Mouse (Mus musculus) right cerebral cortex, postnatal 25 days (tissue): Measurements from ENCODE around the gene Ppp1r13l.

Experiments
- DNase-seq: peaks from one replicate; pipeline ENCODE4 v3.0.0; 2022

Ppp1r13l gene

GRCm38 (mm10) chr7:19369823-19370425 is 10.4 kb downstream of the Ppp1r13l start:
- peak; percentile 76 for DNase-seq

GRCm38 (mm10) chr7:19373367-19373766 is 13.8 kb downstream of the Ppp1r13l start:
- no peak for DNase-seq

GRCm38 (mm10) chr7:19375368-19375767 is 15.8 kb downstream of the Ppp1r13l start:
- DNase-seq: no peak

- no peak for DNase-seq
These were observed 16.5 kb downstream of the Ppp1r13l start for GRCm38 (mm10) chr7:19376019-19376418.

- DNase-seq: no peak
These were observed 18.5 kb downstream of the Ppp1r13l start for GRCm38 (mm10) chr7:19378049-19378448.

GRCm38 (mm10) chr7:19381377-19382165 is 22.0 kb downstream of the Ppp1r13l start, which contains the start of gene Ercc2:
Ercc2 (plus strand) TSS chr7:19382010.
- peak; percentile 99 for DNase-seq

- no peak for DNase-seq
These were observed 22.6 kb downstream of the Ppp1r13l start for GRCm38 (mm10) chr7:19382166-19382541.

- DNase-seq: no peak
These were observed 24.2 kb downstream of the Ppp1r13l start for GRCm38 (mm10) chr7:19383708-19384107.

GRCm38 (mm10) chr7:19388699-19389413 is 29.3 kb downstream of the Ppp1r13l start:
- DNase-seq: no peak

- DNase-seq: no peak
These were observed 34.9 kb downstream of the Ppp1r13l start for GRCm38 (mm10) chr7:19394484-19394883.

GRCm38 (mm10) chr7:19399496-19400280 is 40.1 kb downstream of the Ppp1r13l start:
- DNase-seq: no peak

GRCm38 (mm10) chr7:19400946-19401345 is 41.4 kb downstream of the Ppp1r13l start:
- DNase-seq: no peak

GRCm38 (mm10) chr7:19402535-19403112 is 43.1 kb downstream of the Ppp1r13l start:
- DNase-seq: no peak

- no peak for DNase-seq
These were observed 44.3 kb downstream of the Ppp1r13l start, which contains the start of gene Klc3 for GRCm38 (mm10) chr7:19403731-19404296. Klc3 (minus strand) TSS chr7:19404104.

GRCm38 (mm10) chr7:19404476-19404875 is 44.9 kb downstream of the Ppp1r13l start, which contains the start of gene Ckm:
Ckm (plus strand) TSS chr7:19404776.
- DNase-seq: no peak

- DNase-seq: peak; percentile 71
These were observed 45.9 kb downstream of the Ppp1r13l start for GRCm38 (mm10) chr7:19405417-19405816.

GRCm38 (mm10) chr7:19409753-19410152 is 50.2 kb downstream of the Ppp1r13l start:
- no peak for DNase-seq

GRCm38 (mm10) chr7:19410766-19411344 is 51.3 kb downstream of the Ppp1r13l start:
- no peak for DNase-seq

GRCm38 (mm10) chr7:19411783-19412182 is 52.2 kb downstream of the Ppp1r13l start:
- DNase-seq: no peak

GRCm38 (mm10) chr7:19413525-19413924 is 54.0 kb downstream of the Ppp1r13l start:
- DNase-seq: no peak

- no peak for DNase-seq
These were observed 57.0 kb downstream of the Ppp1r13l start for GRCm38 (mm10) chr7:19416590-19416989.

GRCm38 (mm10) chr7:19420121-19420520 is 60.6 kb downstream of the Ppp1r13l start:
- no peak for DNase-seq
